ENCODE assay signal across 8 mouse cellular contexts in the genomic region with DNA sequence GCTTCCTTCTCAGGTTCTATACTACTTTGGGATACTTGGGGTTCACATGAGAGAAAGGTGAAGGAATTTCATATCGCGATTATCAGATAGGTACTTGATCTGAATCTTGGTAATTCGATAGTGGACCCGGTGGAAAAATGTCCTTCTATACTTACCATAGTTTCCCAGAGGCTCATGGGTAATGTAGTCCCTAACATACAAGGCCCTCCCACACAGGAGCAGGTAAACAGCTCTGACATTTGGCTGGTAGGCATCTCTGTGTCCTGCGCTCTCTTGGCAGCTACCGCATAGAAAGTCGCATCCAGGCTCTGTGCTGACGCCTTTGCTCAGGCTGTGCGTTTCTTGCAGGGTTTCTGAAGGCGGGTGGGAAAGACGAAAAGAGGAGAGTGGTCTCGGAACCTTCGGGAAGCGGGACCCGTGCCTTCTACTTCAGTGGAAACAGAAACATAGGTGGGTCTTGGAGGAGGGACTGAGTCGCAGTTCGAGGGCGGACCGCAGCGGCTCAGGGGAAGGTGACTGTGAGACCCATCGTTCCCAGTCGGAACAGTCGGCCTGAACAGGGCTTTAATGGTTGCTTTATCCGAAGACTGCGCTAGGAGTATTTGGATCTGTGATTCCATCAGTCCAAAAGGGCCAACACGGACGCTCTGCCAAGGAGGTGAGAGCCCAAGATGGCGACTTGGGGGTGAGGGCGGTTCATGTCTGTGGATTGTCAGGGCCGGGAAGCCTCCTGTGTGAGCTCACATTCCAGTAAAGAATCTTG. TPM values are rescaled to one million over a fixed set of nuclear protein-coding genes. Genes with fewer than 3 reads are reported as not detected.
DNase-seq lines count a peak whose midpoint lies in the region; ATAC-seq and TF ChIP-seq lines count a peak whose summit lies in the region.

A gene (plus strand): TSS at position 170 of the 763 bp plus-strand sequence.

- under 1% methylated on average over 30 of the region's 30 CpGs for WGBS in forebrain, embryonic 10.5 days
- under 1% methylated on average over 30 of the region's 30 CpGs for WGBS in heart, embryonic 15.5 days
- WGBS in liver, embryonic 12.5 days (ENCODE audit: insufficient replicate concordance) = under 1% methylated on average over 30 of the region's 30 CpGs
- WGBS in stomach, embryonic 14.5 days = under 1% methylated on average over 30 of the region's 30 CpGs

- peak within 1 kb of the TSS; percentile 79 for H3K9ac ChIP-seq in heart, embryonic 15.5 days
- peak within 1 kb of the TSS; percentile 84 for H3K9ac ChIP-seq in liver, embryonic 12.5 days
- peak within 1 kb of the TSS; percentile 57 for H3K9ac ChIP-seq in stomach, embryonic 14.5 days (replicated peaks; ENCODE audit: low read depth, low read length)

- peak; percentile 81 for DNase-seq in c-Kit-positive CD71-positive TER-119-negative erythroid progenitor cells, embryonic 14.5 days (ENCODE audit: low read depth)
- DNase-seq in forebrain, embryonic 10.5 days (ENCODE audit: extremely low spot score, low spot score) = peak; percentile 64
- DNase-seq in kidney, postnatal 14 days = peak; percentile 86
- peak; percentile 68 for DNase-seq in natural killer cell, adult 2 months (ENCODE audit: low spot score in 2 of 2)

- TF ChIP-seq CTCF in E14TG2a.4 (conservative IDR thresholded peaks at IDR 0.05; ENCODE audit: low read length) = no peak

- peak within 1 kb of the TSS; percentile 89 for H3K4me2 ChIP-seq in heart, embryonic 15.5 days
- H3K4me2 ChIP-seq in liver, embryonic 12.5 days = peak within 1 kb of the TSS; percentile 76
- peak within 1 kb of the TSS; percentile 69 for H3K4me2 ChIP-seq in stomach, embryonic 14.5 days (replicated peaks; ENCODE audit: low read depth, low read length)

- H3K27ac ChIP-seq in forebrain, embryonic 10.5 days = peak within 1 kb of the TSS; percentile 83
- H3K27ac ChIP-seq in heart, embryonic 15.5 days = peak within 1 kb of the TSS; percentile 83
- peak within 1 kb of the TSS; percentile 88 for H3K27ac ChIP-seq in liver, embryonic 12.5 days
- H3K27ac ChIP-seq in stomach, embryonic 14.5 days (ENCODE audit: low read length) = peak within 1 kb of the TSS; percentile 69; the same call in 1 of the 2 replicates

- H3K4me1 ChIP-seq in E14TG2a.4 (replicated peaks; ENCODE audit: low read depth, low read length) = peaks cover 18% of the 10 kb centered on the region
- peaks cover 19% of the 10 kb centered on the region for H3K4me1 ChIP-seq in forebrain, embryonic 10.5 days
- H3K4me1 ChIP-seq in heart, embryonic 15.5 days (replicated peaks) = peaks cover 19% of the 10 kb centered on the region
- peaks cover 36% of the 10 kb centered on the region for H3K4me1 ChIP-seq in liver, embryonic 12.5 days
- peaks cover 4% of the 10 kb centered on the region; the same call in 1 of the 2 replicates for H3K4me1 ChIP-seq in stomach, embryonic 14.5 days (ENCODE audit: control insufficient read depth, insufficient read depth, low read length)

- ATAC-seq in heart, embryonic 15.5 days (replicated peaks; ENCODE audit: insufficient number of reproducible peaks, insufficient read depth, low FRiP score, low read depth) = peak; percentile 90
- peak; percentile 95 for ATAC-seq in liver, embryonic 12.5 days
- ATAC-seq in stomach, embryonic 14.5 days (ENCODE audit: insufficient number of reproducible peaks, insufficient read depth, low FRiP score, low read depth) = peak; percentile 93

- H3K9me3 ChIP-seq in E14TG2a.4 (ENCODE audit: low read length) = no peaks in the 10 kb centered on the region
- no peaks in the 10 kb centered on the region for H3K9me3 ChIP-seq in forebrain, embryonic 10.5 days
- H3K9me3 ChIP-seq in heart, embryonic 15.5 days (replicated peaks) = no peaks in the 10 kb centered on the region
- H3K9me3 ChIP-seq in liver, embryonic 12.5 days (replicated peaks) = no peaks in the 10 kb centered on the region
- no peaks in the 10 kb centered on the region for H3K9me3 ChIP-seq in stomach, embryonic 14.5 days (ENCODE audit: control insufficient read depth, low read depth, low read length)

- H3K4me3 ChIP-seq in E14TG2a.4 (replicated peaks; ENCODE audit: low read length) = peak within 1 kb of the TSS; percentile 97
- peak within 1 kb of the TSS; percentile 76 for H3K4me3 ChIP-seq in forebrain, embryonic 10.5 days
- H3K4me3 ChIP-seq in heart, embryonic 15.5 days = peak within 1 kb of the TSS; percentile 98
- peak within 1 kb of the TSS; percentile 90 for H3K4me3 ChIP-seq in liver, embryonic 12.5 days
- H3K4me3 ChIP-seq in stomach, embryonic 14.5 days (ENCODE audit: low read depth, low read length) = peak within 1 kb of the TSS; percentile 70

- H3K36me3 ChIP-seq in E14TG2a.4 (ENCODE audit: insufficient read depth, low read length) = no peaks in the 10 kb centered on the region
- peaks cover 9% of the 10 kb centered on the region for H3K36me3 ChIP-seq in forebrain, embryonic 10.5 days (replicated peaks)
- H3K36me3 ChIP-seq in heart, embryonic 15.5 days = 0 out of 2 replicates have a peak, but pooled peaks cover 3% of the 10 kb centered on the region
- peaks cover 14% of the 10 kb centered on the region; the same call in 1 of the 2 replicates for H3K36me3 ChIP-seq in liver, embryonic 12.5 days
- no peaks in the 10 kb centered on the region for H3K36me3 ChIP-seq in stomach, embryonic 14.5 days (ENCODE audit: control insufficient read depth, insufficient read depth, low read length)

- H3K27me3 ChIP-seq in E14TG2a.4 (ENCODE audit: insufficient read depth, low read length) = no peaks in the 10 kb centered on the region
- H3K27me3 ChIP-seq in forebrain, embryonic 10.5 days (ENCODE audit: poor library complexity, severe bottlenecking) = no peaks in the 10 kb centered on the region
- no peaks in the 10 kb centered on the region for H3K27me3 ChIP-seq in heart, embryonic 15.5 days
- no peaks in the 10 kb centered on the region for H3K27me3 ChIP-seq in liver, embryonic 12.5 days (replicated peaks)
- H3K27me3 ChIP-seq in stomach, embryonic 14.5 days (ENCODE audit: control insufficient read depth, insufficient read depth, low read length) = no peaks in the 10 kb centered on the region

RNA-seq across cellular contexts. Expression of the gene that starts here (rescaled TPM):
- polyA plus RNA-seq in forebrain, embryonic 10.5 days (2016; fragmentation: Nextera tagmentation; extraction: Ambion mirVana) = 5.7 and 5.8 TPM in 2 replicates
- 7.6 and 9.0 TPM in 2 replicates for polyA plus RNA-seq in heart, embryonic 15.5 days (2015; fragmentation: Nextera tagmentation; extraction: Ambion mirVana)
- polyA plus RNA-seq in liver, embryonic 12.5 days (2016; fragmentation: Nextera tagmentation; extraction: Ambion mirVana) = 5.9 and 6.2 TPM in 2 replicates
- 10.1 and 16.1 TPM in 2 replicates for polyA plus RNA-seq in stomach, embryonic 14.5 days (2014; fragmentation: Nextera tagmentation; extraction: Ambion mirVana)

Comparison
In these comparisons a context has a peak if more than half of its experiments do, and no peak if none do; other contexts are left out.
1. Peak in every context shown above with its lines: DNase-seq, ATAC-seq, H3K4me3 ChIP-seq and H3K27ac ChIP-seq.